Mouse (Mus musculus) intestine, postnatal 0 days (tissue): Measurements from ENCODE around the gene Mafg. TPM values are rescaled to one million over a fixed set of nuclear protein-coding genes. Genes with fewer than 3 reads are reported as not detected.

Source experiments
- ATAC-seq: fragments of 200-750 bp; cut with Nextera tagmentation; 2 replicates; pipeline ENCODE4 v1.8.0; 2017; ENCODE audit warnings: mild to moderate bottlenecking, moderate TSS enrichment, moderate library complexity
- H3K27ac ChIP-seq: fragments of 300-500 bp; sonication (generic); 2 replicates; pipeline ENCODE4 v1.5.1; 2014; ENCODE audit warnings: mild to moderate bottlenecking, low read depth, low read length, moderate library complexity
- H3K27me3 ChIP-seq: fragments of 300-500 bp; sonication (generic); replicated peaks from 2 replicates; pipeline ENCODE4 v1.6.1; 2014; ENCODE audit warnings: low read length, mixed read lengths; ENCODE audit not compliant: control insufficient read depth, insufficient read depth
- H3K36me3 ChIP-seq: fragments of 300-500 bp; sonication (generic); 2 replicates; pipeline ENCODE4 v1.6.1; 2014; ENCODE audit warnings: mild to moderate bottlenecking, moderate library complexity; ENCODE audit not compliant: control insufficient read depth, insufficient read depth
- H3K4me1 ChIP-seq: fragments of 300-500 bp; sonication (generic); replicated peaks from 2 replicates; pipeline ENCODE4 v1.6.1; 2014; ENCODE audit warnings: antibody characterized with exemption, low read length, mixed read lengths; ENCODE audit not compliant: control insufficient read depth, insufficient read depth
- H3K4me2 ChIP-seq: fragments of 300-500 bp; sonication (generic); replicated peaks from 2 replicates; pipeline ENCODE4 v1.6.1; 2014; ENCODE audit warnings: low read depth, mild to moderate bottlenecking, moderate library complexity
- H3K4me3 ChIP-seq: fragments of 300-500 bp; sonication (generic); 2 replicates; pipeline ENCODE4 v1.5.1; 2014; ENCODE audit warnings: low read depth, low read length
- H3K9ac ChIP-seq: fragments of 300-500 bp; sonication (generic); 2 replicates; pipeline ENCODE4 v1.6.1; 2014; ENCODE audit warnings: mild to moderate bottlenecking, low read depth, low read length
- H3K9me3 ChIP-seq: fragments of 300-500 bp; sonication (generic); 2 replicates; pipeline ENCODE4 v1.6.1; 2016; ENCODE audit warnings: mixed run types; ENCODE audit not compliant: control insufficient read depth
- CTCF ChIP-seq: sonication (generic); IDR thresholded peaks from 2 replicates; pipeline ENCODE4 v1.5.1; 2016; ENCODE audit warnings: low read depth, mild to moderate bottlenecking, control low read depth, antibody characterized with exemption, moderate library complexity
- WGBS: fragments of 180-500 bp; shearing (Covaris S2); extraction: QIAGEN DNeasy Blood & Tissue Kit; methylation state at CpG from one replicate; pipeline ENCODE4 v1.1.7; 2014; 5-methylcytosine and 5-hydroxymethylcytosine counted together
- polyA plus RNA-seq: library from polyadenylated mRNA; unstranded; fragments of >200 nt; fragmentation: Nextera tagmentation; extraction: Ambion mirVana; gene quantifications from 2 replicates; pipeline ENCODE4 v1.2.1, GENCODE M21; 2015

Mafg gene
- polyA plus RNA-seq, 1 experiment from 2014 or later: 40.2 TPM

DNA sequence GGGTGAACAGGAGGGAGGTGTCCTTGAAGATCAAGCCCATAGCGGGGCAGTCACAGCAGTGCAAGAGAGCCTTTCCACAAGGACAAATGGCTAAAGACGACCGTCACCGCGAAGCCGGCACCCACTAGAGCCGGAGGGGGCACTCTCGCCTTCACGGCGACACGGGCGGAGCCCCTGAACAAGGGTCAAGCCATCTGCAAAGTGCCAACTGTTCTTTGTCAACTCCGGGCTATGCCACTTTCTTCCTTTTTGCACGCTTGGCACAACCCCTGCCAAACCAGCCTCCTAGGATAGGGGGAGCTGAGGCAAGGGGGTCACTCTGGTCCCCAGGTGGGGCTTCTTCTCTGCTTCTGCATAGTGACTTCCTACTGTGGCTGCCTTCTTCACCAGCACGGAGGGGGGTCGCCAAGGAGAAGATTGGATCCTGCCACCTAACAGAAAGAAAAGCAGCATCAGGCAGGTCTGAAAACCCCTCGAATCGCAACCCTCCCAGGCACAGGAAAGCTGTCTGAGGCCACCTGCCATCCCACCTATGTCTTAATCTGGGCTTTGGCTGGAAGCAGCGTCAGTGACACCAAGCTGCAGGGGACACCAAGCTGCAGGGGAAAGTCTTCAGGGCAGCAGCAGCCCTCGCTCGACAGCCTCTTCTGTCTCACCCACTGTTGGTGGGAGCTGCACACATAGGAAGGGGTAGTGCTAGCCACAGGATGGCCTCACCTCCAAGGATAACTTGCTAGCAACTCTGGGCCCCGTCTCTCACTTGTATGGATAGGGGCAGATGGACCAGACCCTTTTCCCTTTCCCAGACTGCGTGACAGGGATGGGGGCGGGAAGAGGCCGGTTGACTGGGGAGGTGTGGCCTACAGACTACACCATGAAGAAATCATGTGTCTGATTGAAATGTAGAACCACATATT, 14.5 kb downstream of the Mafg start:
- ATAC-seq: no peak
- Histone ChIP-seq H3K27me3 (no peaks in the 10 kb centered on the region), H3K4me2 (0 out of 2 replicates have a peak overlapping the region, but pooled peaks have one; percentile 84), H3K9ac (no peak overlapping the region), H3K36me3 (peaks cover 55% of the 10 kb centered on the region), H3K9me3 (no peaks in the 10 kb centered on the region), H3K27ac (0 out of 2 replicates have a peak overlapping the region, but pooled peaks have one; percentile 98), H3K4me1 (peaks cover 10% of the 10 kb centered on the region; the same call in 1 of the 2 replicates), H3K4me3 (no peak overlapping the region)
- no peak for TF ChIP-seq CTCF
- WGBS: 85% methylated on average over 25 of the region's 25 CpGs

DNA sequence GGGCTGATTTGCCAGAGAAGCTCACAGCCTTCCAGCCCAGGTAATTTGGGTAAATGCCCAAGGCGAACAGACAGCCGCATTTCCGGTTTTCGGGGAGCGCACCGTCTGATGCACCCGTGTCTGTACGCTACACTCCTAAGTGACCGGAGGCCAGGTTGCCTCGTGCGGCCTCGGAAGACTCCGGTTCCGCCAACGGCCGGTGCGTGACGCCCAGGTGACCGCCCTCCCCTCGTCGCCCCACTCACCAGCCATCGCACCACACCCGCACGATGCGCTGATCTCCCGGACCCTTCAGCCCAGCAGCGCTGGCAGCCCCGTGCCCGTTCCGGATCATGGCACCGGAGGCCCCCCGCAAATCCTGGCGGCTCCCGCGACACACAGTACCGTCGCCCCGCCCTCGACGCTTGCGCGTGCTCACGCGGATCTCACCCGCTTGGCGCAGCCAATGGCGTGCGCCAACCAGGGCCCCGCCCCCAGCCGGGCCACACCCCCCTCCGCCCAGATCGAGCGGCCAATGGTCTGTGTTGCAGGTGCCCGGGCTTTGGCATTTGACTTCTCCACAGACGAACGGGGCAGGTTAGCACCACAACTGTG, 15.8 kb downstream of the Mafg start, which contains the start of gene Pcyt2:
Gene Pcyt2, minus strand, starts transcription at position 418 of the 594 bp plus-strand sequence.
- Histone ChIP-seq H3K27me3 (no peaks in the 10 kb centered on the region), H3K4me3 (peak within 1 kb of the TSS; percentile 84), H3K9me3 (no peaks in the 10 kb centered on the region), H3K4me1 (peaks cover 6% of the 10 kb centered on the region; the same call in 1 of the 2 replicates), H3K36me3 (peaks cover 58% of the 10 kb centered on the region), H3K27ac (peak within 1 kb of the TSS; percentile 98), H3K9ac (peak within 1 kb of the TSS; percentile 94), H3K4me2 (peak within 1 kb of the TSS; percentile 84)
- no peak for TF ChIP-seq CTCF
- WGBS: under 1% methylated on average over 55 of the region's 56 CpGs
- ATAC-seq: peak; percentile 85

DNA sequence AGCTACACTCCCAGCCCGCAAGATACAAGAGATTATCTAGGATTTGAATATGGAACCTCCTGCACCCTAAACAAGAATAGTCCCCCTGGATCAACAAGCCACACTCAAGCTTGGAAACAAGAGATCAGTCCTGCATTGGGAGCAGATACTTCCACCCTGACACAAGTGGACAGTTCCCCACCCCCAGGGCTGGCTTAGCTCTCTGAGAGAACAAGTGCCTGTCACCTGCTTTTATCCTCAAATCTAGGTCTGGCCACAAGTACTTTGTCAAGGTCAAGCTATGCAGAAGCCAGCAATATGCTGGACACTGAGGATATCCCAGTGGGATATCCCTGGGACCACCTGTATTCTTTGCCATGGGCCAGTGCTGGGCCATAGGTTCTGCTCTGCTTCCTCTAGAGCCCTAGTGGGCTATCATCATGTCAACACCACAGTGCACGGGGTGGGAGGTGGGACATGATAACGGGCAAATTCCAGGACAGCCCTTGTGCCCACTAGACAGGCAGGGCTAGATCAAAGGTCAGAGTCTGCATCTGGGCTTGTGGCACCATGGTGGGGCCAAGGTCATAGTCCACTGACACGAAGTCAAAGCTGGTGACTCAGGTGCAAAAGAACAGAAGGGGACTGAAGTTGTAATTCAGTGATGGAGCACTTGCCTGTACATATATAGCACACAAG, 16.6 kb downstream of the Mafg start:
- ATAC-seq: peak; percentile 58
- H3K36me3 ChIP-seq: peaks cover 64% of the 10 kb centered on the region
- peak overlapping the region; percentile 98 for H3K27ac ChIP-seq

DNA sequence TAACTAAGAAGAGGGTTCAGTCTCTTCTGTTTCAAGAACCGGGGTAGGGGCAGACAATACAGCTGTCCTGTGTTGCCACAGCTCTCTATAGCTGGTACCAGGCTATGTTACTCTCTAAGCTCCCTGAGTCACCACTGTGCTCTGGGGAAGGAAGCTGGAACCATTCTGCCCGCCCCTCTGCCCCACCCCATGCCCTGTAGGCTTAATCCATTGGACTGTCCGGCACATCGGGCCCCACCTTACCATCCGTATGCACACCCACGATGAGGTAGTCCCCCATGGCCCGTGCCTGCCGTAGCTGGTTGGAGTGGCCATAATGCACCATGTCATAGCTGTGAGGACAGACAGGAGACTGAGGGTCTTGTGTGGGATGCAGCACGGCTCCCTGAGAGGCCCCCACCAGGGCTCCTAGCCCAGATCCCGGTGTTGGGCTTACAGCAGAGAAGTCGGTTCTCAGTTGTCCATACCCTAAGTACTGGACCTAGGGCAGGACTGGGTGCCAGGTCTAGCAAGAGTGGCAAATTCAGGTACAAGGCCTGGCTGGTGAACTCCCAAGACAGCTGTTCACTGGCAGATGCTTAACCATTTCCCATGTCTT, 17.7 kb downstream of the Mafg start:
- peak; percentile 25 for ATAC-seq
- whole genome bisulfite sequencing: 58% methylated on average over 11 of the region's 11 CpGs
- Histone ChIP-seq H3K4me1 (peaks cover 6% of the 10 kb centered on the region; the same call in 1 of the 2 replicates), H3K4me2 (peak overlapping the region; percentile 84), H3K27ac (peak overlapping the region; percentile 98), H3K36me3 (peaks cover 67% of the 10 kb centered on the region), H3K27me3 (no peaks in the 10 kb centered on the region), H3K4me3 (0 out of 2 replicates have a peak overlapping the region, but pooled peaks have one; percentile 20), H3K9ac (peak overlapping the region; percentile 45), H3K9me3 (no peaks in the 10 kb centered on the region)
- no peak for TF ChIP-seq CTCF

More for the DNA sequence above, 16.6 kb downstream of the Mafg start:
- peak overlapping the region; percentile 94 for H3K9ac ChIP-seq
- TF ChIP-seq CTCF: no peak
- H3K4me2 ChIP-seq: peak overlapping the region; percentile 84
- peaks cover 6% of the 10 kb centered on the region; the same call in 1 of the 2 replicates for H3K4me1 ChIP-seq
- no peaks in the 10 kb centered on the region for H3K9me3 ChIP-seq
- WGBS: 25% methylated on average over 4 of the region's 4 CpGs
- H3K27me3 ChIP-seq: no peaks in the 10 kb centered on the region
- peak overlapping the region; percentile 84 for H3K4me3 ChIP-seq

DNA sequence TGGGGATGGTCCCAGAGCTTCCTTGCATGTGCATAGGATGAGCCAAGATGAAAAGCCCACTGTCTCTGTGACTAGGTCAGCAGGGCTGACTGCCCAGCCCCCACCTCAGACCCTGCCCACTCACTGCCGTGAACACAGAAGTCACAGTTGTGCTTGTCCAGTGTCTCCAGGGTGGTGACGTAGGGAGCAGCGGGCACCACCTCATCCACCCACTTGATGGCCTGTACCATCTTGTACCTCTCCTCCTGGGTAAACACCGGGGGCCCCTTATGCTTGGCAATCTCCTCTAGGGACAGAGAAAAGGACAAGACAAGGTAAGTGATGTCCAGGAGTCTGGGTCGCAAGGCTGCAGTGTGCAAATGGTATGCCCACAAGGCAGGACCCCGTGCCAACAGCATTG, 18.2 kb downstream of the Mafg start:
- peak overlapping the region; percentile 98 for H3K27ac ChIP-seq
- H3K4me1 ChIP-seq: peaks cover 6% of the 10 kb centered on the region; the same call in 1 of the 2 replicates
- no peaks in the 10 kb centered on the region for H3K27me3 ChIP-seq
- no peak for TF ChIP-seq CTCF
- 93% methylated on average over 6 of the region's 6 CpGs for WGBS
- ATAC-seq: no peak
- H3K4me2 ChIP-seq: peak overlapping the region; percentile 84; the same call in 1 of the 2 replicates
- H3K36me3 ChIP-seq: peaks cover 67% of the 10 kb centered on the region
- H3K9ac ChIP-seq: peak overlapping the region; percentile 45; the same call in 1 of the 2 replicates
- no peaks in the 10 kb centered on the region for H3K9me3 ChIP-seq
- no peak overlapping the region for H3K4me3 ChIP-seq
